Mouse (Mus musculus): ENCODE data around the gene Kmt2c. TPM values are rescaled to one million over a fixed set of nuclear protein-coding genes. Genes with fewer than 3 reads are reported as not detected.

The Kmt2c gene
- total RNA-seq, 2 experiments from 2014 or later: 82.4 to 88.7 TPM

DNA sequence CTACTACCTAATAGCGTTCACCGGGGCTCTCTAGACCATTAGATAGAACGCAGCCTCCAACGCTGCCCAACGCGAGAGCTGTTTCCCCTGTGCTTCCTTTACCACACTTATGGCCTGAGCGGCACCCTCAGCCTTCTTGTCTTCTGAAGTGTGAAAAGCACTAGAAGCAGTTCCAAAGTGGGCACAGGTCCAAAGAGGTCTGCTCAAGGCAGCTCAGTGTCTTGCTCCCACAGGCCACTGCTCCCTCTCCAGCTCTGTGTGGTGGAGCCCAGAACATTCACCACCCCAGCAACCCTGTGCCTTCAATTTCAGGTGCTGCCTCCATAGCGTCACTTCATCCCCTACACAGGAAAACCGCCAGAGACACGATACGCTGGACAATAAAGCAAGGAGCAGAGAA lies 115.0 kb downstream of the Kmt2c start:
- peak in 1 of 2 experiments; percentile 24 for DNase-seq (ENCODE audit: low spot score in 2 of 2)

DNA sequence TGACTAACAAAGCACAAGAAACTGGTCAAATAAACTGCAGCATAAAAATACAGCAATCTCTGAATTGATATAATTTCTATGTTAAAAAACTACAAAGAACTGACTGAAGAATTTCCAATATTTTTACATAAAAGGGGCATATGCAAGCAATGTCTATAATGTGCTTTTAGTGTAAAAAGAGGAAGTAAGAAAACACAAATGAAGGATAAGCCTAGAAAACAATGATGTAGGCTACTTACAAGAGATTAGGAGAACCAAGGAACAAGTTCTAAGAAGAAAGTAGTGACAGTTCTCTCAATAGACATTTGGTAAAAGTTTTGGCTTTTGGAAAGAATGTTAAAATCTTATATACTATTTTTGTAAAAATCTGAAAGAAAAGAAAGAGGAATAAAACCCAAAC lies 119.4 kb downstream of the Kmt2c start:
- DNase-seq (ENCODE audit: low spot score in 2 of 2): no peak

DNA sequence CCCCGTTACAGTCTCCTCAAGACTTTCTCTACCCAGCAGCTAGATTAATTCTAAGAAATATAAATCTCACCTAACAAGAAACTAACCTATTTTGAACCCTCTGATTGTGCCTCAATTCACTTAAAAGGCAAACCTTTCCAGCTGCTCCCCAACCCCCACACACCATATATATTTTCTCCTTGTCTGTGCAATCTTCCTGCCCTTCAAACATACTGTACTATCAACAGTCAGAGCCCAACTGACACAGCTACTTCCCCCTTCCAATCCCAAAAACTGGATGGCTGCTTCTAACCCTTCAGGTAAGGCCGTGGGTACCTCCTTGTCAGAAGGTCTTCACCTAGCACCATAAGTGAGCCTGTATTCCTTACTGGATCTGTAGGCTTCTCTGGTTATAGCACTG lies 130.2 kb downstream of the Kmt2c start:
- DNase-seq (ENCODE audit: low spot score in 2 of 2): no peak

DNA sequence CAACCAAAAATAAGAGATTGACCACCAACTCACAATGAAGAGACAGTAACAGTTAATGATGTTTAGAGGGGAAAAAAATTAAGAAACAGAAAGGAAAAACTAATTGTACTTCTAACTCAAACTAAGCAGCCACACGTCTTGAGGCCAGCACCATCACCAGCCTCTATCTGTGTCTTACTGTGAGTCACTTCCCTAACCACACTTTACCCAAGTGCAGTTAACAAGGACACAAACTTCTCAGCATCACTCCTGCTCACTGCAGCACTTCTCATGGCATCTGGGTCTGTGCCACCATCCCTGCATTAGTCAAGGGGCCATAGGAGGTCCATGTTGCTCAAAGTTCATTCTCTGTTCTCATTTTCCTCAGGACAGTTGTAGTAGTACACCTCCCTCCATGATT lies 131.5 kb downstream of the Kmt2c start:
- DNase-seq (ENCODE audit: low spot score in 2 of 2): no peak

DNA sequence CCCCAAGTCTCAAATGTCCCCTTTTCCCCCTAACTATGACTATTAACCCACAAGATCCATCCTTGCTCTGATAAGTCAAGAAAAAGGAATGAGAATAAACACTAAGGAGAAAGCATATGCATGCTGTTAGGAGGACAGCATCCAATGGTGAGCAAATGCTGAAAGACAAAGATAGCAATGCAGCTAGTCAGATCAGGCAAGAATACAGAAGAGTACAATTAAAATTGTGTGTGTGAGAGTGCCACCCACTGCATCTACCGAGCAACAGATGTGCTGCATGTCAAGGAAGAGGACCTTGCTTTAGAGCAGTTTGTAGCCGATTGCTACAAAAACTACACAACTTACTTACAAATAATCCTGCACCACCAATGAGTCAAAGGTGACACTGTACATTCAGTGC lies 145.1 kb downstream of the Kmt2c start:
- no peak for DNase-seq (ENCODE audit: low spot score in 2 of 2)

DNA sequence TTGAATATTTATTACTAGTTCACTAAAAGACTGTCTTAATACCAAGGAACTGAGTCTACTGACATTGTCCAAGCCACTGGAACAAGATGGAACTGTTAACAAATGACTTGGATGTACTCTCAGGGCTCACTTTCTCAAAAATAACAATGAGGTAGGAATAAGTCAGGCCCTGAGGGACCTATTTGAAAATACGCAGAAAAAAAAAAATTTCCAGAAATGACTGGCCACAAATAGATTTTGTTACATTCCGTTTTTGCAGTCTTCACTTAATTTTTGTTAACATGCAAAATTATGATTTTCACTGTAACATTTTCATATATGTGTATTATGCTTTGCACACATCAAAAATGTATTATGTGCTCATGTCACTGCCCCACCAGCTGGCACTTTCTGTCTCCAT lies 167.3 kb downstream of the Kmt2c start:
- no peak for DNase-seq (ENCODE audit: low spot score in 2 of 2)

DNA sequence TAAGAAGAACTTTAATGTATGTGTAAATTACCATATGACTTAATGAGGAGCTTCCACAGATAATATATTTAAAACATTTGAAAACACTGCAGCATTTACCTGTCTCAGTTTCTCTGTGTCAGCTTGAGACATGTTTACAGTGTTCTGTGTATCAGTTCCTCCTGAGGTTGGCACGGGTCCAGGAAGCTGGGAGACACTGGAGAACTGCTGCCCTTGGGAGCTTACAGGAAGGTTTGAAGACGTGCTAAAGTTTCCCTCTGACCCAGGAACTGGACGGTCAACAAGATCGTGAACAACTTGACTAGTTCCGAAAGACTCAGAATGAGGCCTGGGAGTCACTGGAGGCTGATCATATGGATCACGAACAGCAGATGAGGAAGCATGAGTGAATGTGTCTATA lies 184.7 kb downstream of the Kmt2c start:
- peak in 1 of 2 experiments; percentile 28 for DNase-seq (ENCODE audit: low spot score in 2 of 2)

DNA sequence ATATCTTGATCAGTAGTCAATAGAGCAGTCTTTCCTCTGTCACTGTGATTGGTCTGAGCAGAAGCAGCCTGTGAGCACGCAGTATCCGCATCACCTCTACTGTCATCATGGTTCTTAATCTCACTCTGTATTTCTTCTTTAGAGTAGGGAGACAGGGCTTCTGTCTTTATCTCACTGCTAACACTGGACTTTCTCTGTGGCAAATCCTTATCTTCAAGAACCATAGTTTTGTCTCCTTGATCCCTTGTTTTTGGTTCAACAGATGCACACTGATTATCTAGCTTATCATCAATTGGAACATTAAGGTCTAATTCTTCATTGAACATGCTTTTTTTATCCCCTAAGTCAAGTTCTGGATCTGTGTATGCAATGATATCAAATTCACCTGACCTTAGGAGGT lies 188.4 kb downstream of the Kmt2c start:
- DNase-seq (ENCODE audit: low spot score in 2 of 2): no peak

DNA sequence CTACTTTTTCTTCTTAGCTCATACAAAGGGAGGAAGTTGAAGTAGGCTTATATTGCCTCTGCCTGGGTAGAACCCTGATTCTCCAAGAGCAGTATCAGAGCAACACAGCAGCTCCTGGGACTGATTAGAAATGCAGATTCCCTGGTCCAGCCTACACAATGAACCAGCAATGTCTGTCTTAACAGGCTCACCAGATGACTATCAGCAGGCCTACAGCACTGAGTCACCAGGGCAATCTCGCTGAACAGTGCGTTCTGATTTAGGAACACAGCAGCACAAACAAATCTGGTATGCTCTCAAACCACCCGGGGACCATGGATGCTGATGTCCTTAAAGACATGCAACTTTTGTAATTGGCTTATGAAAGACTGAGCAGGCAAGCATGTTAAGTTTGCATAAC lies 201.8 kb downstream of the Kmt2c start:
- DNase-seq (ENCODE audit: low spot score in 2 of 2): no peak

DNA sequence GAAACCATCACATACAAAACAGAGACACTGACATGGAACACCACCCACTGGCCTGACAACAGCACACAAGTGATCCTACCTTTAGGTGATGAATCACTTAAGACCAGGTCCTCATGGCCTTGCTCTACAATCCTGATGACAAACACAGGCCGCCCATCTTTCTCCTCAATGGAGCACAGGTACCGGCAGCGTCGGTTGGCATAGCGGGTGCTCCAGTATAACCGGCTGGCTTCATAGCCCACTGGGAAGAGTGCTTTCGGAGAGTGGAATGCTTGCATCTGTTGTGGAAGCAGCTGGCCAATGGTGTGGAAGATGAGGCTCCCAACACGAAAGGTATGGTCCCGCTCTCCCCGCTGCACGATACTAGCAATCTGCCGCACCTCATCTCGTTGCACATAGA lies 214.6 kb downstream of the Kmt2c start:
- DNase-seq (ENCODE audit: low spot score in 2 of 2): no peak

DNA sequence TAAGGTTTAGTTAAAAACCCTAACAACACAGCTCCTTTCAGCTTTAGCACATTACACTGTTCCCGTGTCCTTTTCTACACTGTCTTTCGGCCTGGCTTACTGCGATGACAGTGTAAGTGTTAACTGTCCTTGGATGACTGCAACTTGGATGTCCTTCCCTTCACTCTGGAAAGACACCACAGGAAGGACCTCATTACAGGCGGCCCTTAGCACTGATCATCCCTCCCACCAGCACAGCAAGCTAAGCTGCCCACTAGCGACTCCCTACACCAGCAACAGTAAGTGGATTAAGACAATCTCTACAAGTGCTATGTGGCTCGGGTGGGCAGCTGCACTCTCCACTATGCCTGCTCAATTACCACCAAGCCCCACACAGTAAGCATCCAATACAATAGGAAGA lies 222.2 kb downstream of the Kmt2c start:
- no peak for DNase-seq (ENCODE audit: low spot score in 2 of 2)

DNA sequence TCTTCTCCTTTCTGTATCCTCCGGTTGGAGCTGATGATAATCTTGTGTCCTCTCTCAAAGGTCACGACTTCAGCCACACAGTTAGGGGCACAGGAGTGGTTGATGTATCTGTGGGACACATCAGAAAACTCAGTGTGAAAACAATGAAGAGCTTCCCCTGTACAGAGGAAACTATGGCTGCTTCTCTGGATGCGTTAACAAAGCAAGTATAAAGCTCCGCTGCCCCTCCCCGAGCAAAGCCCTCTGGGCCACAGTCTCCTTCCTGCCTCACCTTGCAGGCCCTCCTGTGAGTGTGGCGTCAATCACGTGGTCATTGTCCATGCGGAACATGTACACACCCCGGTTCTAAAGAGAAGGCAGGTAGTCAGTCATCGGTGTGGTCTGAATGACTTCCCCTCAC lies 223.0 kb downstream of the Kmt2c start:
- DNase-seq (ENCODE audit: low spot score in 2 of 2): no peak

DNA sequence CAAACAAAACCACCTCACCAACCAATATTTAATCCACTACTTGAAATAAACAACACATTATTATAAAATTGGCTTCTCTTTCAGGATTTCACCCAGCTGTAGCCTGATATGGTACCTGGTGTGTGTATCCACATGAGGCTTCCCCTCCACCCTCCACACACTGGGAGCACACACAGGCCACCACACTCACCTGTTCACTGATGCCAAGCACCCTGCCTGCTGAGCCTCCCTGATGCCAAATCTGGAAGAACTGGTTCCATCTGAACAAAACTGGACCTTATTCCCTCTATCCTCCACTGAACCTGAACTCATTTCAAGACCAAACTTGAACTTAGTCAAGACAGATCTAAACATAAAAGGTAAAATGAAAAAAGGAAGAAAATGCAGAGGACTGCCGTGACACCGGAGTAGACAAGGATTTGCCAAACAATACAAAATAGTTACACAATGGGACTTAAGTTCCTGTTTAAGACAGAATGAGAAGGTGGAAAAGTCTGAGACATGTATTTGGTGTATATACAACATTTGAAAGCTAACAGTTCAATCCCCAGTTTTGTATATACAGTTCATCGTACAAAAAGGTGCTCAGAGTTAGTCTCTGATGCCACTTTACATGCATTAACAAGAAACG lies 230.2 kb downstream of the Kmt2c start:
- no peak for DNase-seq (ENCODE audit: low spot score in 2 of 2)

DNA sequence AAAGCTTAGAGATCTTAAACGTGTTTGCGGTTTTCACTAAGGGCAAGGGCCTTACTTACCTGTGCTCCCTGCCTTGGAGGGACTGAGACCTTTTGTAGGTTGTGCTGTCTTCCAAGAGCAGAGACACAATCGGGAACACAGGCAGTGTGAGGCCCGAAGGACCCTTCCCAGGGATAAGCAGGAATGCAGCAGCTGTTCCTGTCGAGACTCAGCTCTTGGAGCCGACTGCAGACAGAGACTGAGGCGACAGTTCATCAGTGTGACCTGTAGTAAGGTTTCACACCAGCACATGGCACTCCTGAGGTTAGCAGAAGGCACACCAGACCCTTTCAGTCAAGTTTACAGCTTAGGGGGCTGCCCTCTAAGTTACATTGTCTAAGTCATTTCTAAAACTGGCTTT lies 236.3 kb downstream of the Kmt2c start:
- no peak for DNase-seq (ENCODE audit: low spot score in 2 of 2)

DNA sequence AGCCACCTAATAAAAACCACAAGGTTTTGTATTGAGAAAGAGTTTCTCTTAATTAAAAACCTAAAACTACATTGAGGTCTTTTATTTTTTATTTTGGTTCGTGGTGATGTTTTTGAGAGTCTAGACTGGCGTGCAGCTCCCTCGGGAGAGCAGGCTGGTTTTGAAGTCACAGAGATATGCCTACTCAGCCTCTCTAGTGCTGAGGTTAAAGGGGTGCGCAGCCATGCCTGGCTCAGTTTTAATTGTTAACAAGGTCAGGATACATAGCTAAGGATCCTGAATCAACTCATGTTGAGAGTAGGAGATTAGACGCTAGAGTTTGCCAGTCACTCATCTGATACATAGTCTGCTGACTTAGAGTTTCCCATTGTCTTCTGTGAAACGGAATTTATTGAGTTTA lies 237.1 kb downstream of the Kmt2c start:
- DNase-seq (ENCODE audit: low spot score in 2 of 2): no peak

DNA sequence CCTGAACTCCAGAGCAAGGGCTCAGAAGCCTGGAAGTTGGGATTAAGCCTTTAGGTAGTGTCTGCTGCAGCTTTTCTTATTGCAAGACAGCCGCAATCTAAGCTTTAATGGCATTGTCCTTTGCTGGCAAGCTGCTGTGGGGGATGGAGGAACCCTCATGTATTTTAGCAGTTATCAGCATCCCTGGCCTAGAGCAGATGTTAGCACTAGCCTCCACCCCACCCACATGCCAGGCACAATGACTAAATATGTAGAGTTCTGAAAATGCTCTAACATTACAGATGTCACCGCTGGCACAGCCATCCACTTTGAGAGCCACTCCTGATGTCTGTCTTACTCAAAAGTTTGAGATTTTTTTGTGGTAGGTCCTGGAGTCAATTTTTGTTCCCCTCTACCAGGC lies 241.9 kb downstream of the Kmt2c start:
- no peak for DNase-seq (ENCODE audit: low spot score in 2 of 2)

DNA sequence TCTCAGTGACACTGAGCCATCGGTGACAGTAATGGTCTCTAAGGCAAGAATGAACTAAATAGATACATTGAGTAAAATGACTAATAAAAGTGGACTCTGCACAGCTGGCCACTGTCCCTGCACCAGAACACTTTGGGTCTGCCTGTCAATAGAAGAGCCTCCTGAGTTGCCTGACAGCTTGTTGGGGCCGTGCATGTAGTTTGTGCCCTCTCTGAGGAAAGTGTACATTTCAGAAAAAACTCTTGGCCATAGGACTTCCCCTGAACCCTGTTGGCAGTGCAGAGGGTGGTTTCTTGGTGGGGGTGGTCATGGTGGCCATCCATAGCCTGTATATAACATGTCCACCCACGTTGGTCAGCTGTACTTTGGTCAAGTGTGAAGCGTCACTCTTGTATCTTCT lies 244.1 kb downstream of the Kmt2c start:
- DNase-seq (ENCODE audit: low spot score in 2 of 2): no peak

DNA sequence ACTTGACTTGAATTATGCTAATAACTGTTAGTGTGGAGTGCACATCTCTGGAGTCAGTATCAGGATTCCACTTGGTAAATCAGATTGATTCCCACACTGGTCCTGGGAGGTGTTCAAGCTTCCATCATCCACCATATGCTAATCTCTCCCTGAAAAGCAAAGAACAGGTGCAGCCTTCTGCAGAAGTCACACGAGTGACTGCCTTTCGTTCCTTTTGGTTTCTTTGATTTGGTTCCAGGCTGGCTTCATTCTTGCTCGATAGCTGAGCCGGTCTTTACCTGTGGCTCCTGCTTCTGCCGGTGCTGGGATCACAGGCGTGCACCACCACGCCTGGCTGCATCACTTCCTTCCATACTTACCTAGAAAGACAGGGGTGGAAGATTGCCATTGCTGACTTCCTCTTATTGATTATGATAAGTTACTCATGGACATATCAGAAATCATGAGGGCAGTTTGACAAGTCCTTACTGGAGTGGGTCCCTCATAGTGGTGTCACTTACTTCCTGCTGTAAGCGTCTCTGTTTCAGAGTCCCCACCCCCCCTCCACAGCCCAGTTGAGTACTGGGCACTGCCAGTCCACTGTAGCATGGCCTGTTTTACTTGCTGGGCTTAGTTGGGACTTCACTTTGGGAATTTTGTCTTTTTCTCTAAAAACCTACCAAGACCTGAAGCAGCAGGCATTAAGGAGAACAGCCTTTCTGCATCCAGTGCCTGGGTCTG lies 245.6 kb downstream of the Kmt2c start:
- DNase-seq (ENCODE audit: low spot score in 2 of 2): no peak

DNA sequence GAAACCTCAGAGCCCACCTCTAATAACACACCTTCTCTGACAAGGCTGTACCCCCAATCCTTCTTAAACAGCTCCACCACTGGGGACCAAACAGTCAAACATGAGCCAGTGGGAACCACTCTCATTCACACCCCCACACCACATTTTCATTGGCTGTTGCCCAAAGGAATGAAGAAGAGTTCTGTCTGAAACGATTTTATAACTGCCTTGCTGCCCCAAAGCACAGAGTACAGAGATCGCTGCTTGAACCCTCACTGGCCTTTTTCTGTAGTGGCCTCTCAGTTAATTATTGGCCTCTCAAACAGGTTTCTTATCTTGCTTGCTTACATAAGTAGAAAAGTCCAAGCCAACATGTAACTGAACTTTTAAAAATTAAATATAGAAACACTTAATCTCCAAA lies 246.2 kb downstream of the Kmt2c start:
- no peak for DNase-seq (ENCODE audit: low spot score in 2 of 2)

DNA sequence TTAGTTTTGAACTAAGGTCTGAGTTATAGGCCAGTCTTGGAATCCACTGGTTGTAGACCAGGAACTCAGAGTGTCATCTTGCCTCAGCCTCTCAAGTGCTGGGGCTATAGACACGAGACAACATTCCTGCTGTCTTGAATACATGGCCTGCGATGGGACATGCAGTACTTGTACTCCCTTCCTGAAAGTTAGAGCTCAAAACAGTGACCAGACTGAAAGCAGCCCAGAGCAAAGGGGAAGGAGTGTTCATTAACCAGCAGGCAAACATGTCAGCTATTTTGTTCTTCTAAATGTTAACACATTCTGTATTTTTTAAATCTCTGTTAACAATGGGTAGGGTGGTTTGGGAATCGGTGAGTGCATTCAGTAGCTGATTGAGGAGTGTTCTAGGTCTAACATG lies 251.5 kb downstream of the Kmt2c start:
- DNase-seq (ENCODE audit: low spot score in 2 of 2): no peak

DNA sequence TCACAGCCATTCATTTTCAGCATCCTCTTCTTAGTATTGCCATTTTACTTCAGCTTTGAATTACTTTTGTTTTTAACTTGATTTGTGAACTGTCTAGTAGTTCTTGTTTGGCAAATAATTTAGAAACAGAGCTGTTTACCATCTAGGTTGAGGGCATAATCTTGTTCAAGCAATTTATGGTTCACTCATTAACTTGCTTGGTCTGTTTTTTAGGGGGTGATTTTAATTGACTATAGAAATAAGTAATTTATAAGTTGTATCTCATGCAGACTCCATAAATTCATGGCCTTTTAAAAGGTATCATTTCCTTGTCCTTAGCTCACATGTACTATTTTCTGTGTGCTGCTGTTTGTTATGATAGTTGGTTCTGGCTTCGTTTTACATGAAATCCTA lies 252.1 kb downstream of the Kmt2c start:
- DNase-seq (ENCODE audit: low spot score in 2 of 2): no peak

DNA sequence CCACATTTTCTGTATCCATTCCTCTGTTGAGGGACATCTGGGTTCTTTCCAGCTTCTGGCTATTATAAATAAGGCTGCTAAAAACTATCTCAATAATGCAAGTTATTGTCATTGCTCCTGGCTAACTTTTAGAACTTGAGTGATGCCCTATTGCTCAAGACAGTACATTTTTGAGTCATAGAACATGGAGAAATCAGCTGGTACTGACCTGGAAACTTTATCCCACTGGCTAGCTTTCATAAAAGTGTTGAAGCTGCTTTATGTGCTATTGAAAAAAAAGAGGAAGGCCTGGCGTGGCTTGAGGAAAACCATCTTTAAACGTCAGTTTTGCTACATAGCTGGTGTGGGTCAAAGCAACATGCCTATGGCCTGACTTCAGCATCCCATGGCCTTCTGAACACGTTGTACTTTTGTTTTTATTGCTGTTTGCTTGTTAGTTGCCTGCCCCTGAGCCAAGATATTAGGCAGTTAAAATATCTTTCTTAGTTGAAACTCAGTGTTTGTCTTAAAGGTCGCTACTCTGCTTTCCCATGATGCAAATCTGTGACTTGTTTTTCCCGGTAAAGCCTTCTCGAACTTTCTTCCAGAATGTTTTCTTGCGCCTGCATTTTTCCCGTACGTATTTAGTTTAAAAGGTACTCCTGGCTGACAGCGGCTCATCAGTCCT lies 252.6 kb downstream of the Kmt2c start:
- DNase-seq (ENCODE audit: low spot score in 2 of 2): no peak

DNA sequence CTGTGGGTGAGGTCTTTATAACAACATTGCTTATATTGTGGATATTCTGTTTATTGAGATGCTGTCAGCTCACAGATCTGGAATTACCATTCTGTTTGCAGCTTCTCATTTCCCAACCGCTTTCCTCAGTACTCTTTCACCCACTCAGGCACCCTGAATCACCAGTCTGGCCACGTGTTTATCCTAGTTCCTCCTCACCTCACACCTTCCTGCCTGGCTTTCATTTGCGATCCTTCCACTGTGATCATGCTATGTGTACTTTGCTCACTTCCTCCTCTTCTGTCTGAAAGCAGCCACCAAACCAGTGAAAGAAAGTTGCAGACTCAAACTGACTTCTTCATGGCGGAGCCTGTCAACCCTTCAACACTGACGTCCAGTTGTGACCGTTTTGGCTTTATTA lies 255.5 kb downstream of the Kmt2c start:
- no peak for DNase-seq (ENCODE audit: low spot score in 2 of 2)

All from layer of hippocampus, postnatal 10 days (tissue).